Mouse (Mus musculus): ENCODE data around the gene Ccna1. TPM values are rescaled to one million over a fixed set of nuclear protein-coding genes. Genes with fewer than 3 reads are reported as not detected.
A peak's percentile ranks its signal among the peaks of the same experiment; 100 is the strongest.

Ccna1 gene
- total and polyA plus RNA-seq, 3 experiments: 0.35 TPM; not detected in 2

DNA sequence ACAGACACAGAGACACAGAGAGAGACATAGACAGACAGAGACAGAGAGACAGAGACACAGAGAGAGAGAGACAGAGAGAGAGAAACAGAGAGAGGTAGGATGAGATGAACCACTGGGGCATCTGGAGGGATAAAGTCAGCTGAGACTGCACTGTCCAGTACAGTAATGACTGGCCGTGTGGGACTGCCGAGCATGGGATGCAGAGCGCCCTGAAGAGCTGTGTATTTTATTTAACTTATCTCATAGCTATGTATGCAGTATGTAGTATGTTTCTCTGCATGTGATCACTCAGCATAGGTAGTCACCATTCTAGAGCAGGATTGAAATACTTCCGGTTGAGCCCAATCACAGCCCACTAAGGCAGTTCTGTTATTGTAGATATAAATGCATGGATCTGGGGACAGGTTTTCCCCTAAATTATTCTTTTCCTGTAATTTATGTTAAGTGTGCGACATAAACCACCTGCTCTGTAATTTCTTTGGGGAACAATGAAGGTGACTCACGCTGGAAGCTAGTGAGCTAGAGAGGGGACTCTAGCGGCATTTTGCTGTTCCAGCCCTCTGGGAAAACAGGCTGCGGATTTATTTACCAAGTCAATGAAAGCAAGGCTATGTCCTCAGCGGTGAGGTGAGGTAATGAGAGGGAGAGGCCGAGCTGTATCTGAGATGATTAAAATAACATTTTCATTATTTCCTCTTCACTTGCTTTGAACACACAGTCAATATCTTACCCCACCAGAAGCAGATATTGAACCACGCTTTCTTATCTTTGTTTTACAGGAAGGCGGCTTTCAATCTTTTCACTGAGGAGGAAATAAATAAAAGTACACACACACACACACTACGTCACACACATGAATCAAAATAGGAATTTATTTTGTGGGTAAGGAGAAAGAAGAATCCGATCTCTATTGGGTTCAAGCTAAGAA lies 10.7 kb upstream of the Ccna1 start:
- no peak for DNase-seq

DNA sequence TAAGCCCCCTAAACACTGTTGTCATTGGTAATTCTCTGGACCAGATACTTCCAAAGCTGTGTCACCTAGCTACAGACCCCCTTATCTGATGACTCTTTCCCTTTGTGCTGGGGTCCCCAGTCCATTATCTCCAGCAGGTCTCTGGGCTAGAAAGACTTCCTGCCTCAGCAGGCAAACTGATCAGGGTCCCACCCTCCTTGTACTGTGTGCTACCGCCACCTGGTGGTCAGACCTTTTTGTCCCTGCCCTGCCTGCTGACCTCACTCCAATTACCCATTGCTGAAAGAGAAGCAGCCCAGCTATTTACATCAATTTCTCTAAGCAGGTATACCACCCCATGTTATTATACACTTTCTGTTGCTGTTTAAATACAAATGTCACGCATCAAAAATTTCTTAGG lies 9.1 kb upstream of the Ccna1 start:
- peak; percentile 74 for DNase-seq

DNA sequence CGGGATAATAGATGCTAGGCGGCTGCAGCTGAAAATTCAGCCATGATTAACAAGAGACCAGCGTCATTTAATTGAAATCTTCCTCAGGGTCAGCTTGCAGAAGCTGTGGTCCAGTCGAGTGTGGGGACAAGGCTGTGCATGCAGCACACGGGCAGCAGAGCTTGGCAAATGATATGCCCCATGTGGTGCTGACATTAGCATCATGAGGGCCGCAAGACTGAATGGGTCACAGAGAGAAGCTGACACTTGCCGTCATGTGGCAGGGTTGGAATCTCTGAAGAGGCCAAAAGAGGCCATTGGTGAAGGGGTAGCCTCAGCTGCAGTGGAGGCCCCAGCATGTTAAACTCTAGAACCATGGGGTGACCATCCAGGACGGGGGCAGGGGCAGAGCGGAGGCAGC lies 7.4 kb upstream of the Ccna1 start:
- DNase-seq: no peak

DNA sequence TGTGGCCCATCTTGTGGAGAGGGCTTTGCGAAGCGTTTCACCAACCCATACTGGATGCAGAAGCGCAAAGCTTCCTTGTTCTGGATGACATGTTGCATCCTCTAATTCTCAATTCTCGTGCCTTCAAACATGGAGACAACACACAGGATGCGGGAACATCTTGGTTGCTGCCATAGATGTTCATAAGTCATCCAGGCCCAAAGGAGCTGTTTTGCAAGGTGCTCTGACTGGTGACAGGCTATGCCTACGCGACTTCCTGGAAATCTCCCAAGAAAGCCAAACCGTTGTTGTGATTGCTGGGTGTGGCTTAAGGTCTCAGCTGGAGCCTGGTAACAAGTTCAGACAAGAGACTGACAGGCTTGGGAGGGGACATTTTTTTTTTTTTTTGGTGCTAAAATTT lies 1.1 kb upstream of the Ccna1 start:
- DNase-seq: no peak

DNA sequence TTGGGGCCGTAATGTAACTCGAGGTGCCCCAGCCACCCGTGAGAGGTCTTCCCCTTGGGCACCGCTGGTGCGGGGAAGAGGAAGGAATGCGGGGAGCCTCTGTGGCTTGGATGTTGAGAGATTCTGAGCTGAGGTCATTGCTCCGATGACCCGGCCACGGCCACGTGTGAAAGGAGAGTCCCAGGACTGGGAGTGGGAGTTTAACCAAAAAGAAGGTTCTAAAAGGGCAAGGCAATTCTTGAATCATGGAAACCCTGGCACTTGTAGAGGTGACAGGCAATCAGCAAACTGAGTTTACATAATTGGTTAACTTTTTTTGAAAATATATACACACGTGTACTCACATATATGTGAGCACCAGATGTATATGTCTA lies 433 bp upstream of the Ccna1 start:
- DNase-seq: no peak

DNA sequence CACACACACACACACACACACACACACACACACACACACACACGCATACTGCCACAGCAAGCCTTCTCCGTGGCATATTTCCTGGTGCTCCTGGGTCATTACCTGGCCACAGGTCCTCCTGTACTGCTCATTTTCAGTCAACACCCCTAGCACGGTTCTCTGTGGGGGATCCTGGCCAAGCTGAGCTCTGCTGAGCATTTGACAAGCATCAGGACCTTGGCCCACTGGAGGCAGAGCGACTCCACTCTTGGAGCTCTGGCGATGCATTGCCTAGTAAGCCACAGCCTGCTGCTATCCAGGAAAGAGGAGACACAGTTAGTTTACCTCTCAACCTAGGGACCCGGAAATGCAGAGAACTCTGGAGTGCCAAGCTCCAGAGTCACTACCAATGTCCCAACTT lies 1.1 kb downstream of the Ccna1 start:
- no peak for DNase-seq

DNA sequence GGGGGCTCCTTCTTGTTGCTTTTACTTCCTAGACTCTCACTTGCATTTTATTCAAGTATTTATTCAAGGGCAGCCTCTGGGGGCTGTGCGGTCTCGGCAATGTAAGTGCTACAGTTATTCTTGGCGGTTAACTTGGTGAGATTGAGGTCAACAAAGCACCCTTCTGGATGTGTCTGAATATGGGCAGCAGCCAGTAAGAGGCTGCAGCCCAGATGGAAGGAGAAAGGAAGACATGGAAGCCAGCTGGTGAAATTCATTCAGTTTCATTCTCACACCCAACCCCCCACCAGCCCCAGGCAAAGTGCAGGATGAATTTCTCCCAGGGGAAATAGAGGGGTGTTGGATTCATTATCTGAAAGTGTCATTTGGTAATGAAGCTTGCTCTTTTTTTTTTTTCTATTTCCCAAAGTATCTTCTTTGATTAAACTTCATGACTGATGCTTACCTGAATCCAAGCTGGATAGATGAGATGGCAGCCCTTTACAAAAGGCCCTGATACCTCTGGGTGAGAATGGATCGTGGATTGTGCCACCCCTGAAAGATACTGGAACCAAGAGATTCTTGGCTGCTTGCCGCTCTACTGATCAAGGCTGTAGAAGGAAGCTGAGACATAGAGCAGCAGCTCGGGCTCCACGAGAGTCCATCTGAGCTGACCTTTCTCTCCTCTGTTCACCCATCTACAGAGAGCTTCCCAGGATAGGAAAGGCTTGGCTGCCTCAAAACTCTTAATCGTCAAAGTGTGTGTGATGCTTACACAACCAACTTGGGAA lies 10.5 kb downstream of the Ccna1 start:
- DNase-seq: no peak

DNA sequence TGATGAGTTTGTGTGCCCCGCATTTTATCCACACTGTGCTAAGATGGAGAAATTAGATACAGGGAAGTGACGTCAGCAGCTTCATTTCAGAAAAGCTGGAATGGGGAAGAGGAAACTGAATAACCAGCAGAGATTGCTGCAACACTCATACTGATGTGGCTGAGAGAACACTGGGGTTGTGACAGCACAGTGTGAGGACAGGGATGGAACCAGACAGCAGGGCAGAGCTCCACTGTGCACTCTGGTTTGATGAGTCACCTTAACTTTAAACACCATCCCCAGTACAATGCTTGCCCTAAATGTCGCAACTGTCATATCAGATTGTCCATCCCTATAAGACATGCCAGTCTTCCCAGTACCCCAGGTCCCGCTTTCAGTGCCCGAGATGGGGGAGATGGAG lies 17.7 kb downstream of the Ccna1 start:
- DNase-seq: no peak

DNA sequence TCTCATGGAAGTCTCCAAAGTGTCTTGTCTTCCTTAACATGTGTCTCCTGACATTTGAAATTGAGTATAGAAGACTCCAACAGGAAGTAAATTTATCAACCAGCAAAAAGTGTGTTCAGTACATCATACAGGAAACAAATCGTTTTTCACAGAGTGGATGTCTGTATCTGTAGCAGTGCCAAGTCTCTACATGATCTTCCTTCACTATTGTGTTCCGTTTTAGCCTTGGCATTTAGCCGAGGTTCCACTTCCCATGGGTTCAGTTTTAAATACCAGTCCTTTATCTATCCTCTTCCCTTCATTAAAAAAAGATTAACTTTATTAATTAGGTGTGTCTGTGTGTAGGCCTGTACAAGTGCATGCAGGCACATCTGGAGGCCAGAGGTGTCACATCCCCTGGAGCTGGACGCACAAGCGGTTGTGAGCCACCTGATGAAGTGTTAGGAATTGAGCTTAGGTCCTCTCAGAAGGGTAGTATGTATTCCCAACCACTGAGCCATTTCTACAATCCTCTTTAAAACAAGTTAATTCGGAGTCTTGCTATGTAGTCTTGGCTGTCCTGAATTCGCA lies 27.9 kb downstream of the Ccna1 start:
- peak; percentile 9 for DNase-seq

DNA sequence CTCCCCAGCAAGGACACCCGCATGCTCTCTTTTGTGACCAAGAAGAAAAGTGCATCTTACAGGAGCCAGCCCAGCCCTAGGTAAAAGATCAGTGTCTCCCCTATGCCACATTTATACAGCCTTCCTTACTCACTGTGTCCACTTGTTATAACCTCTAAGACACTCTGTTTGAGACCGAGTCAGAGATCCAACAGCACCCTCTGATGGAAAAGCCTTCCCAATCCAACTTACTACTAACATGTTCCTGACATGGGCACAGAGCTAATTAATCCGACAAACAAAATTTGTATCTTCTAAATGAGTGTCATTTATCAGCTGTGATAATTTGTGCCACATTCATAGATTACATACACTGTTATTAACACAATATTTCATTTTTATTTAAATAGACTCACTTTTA lies 29.8 kb downstream of the Ccna1 start:
- DNase-seq: no peak

DNA sequence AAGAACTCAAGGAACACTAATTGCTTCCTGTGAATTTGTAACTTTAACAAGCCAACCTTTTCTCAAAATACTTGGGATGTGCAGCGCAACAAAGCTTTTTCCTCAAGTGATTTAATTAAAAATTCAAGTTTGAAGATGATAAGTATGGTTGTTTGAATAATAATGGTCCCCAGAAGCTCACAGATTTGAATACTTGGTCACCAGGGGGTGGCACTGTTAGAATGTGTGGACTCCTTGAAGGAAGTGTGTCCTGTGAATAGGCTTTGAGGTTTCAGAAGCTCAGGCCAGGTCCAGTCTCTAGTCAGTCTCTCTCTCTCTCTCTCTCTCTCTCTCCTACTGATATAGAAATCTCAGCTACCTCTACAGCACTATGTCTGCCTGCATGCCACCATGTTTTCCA lies 32.0 kb downstream of the Ccna1 start:
- no peak for DNase-seq

DNA sequence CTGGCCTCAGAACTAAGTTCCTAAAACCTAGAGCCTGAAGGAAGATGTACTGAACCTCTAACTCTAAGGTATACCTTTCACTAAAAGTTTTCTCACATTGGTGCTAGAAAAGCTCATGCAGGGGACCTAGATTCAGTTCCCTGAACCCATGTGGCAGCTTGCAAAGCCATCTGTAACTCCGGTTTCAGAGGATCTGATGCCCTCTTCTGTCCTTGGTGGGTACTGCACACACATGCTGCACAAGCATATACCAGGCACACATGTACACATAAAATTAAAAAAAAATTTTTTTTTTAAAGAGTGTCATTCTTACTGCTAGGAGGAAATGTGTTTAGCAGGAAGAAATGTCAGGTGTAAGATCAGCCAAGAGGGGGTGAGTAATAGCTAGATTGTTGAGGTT lies 33.1 kb downstream of the Ccna1 start:
- DNase-seq: no peak

DNA sequence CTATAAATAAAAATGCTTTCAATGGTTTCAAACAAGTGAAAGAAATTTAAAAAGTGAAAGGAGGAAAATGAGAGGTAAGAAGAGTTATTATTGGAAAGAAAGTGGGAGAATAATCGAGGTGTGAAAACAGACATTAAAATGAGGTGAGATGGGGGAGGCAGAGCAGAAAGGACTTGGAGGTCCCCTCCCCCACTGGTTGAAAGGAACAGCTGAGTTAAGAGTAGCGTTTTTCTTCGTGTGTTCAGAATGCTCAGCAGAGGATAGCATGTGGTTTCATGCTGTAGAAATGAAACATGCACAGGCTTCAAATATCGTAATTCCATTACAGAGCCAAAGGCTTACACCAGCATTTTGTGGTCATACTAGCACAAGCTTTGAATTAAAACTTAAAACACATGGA lies 42.8 kb downstream of the Ccna1 start:
- DNase-seq: no peak

DNA sequence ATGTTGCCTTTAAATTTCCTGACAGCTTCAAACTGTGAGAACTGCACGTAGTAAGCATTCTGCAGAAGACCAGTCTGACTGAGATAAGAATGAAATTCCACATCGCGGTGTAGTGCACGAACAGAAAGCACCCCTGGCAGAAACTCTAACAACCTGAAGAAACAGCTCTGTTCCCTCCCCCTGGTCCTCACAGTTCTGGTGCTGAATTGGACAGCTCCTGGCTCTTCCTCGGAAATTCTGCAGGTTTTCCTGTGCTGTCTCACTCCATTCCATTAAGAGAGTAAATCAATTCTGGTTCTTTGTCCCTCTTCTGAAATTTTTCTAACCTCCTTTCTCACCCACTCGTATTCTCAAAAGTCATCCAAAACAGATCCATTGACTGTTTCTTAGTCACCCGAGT lies 43.6 kb downstream of the Ccna1 start:
- DNase-seq: no peak

DNA sequence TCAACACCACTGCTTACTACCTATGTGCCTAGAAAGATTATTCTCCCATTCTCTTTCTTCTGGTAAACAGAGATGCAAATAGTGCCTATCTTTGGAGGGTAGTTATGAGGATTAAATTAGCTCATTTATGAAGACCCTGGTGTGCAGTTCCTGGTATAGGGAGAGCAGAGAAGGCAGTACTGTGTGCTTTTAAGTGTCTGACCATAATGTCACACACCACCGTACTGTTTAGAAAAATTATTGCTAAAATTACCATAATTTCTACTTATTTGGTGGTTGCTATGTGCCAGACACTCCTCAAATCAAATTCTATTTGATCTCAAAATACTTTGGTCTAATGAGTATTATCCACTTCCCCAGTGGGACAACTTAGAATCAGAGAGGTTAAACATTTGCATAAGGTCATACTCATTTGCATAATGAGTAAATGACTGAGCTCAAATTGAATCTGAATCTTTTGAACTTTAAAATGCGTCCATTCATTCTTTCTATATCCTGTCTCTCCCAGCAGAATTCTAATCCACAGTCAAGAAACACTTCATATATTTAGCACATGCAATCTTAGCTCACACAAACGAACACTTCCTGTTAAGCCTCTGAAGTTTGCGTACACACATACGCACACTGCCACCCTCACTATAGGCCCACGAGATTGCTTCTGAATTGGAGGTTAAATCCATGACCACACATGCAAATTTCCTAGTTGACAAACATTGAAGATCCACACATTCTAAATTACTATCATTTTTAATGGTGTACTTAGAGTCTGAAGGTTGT lies 46.1 kb downstream of the Ccna1 start:
- DNase-seq: no peak

DNA sequence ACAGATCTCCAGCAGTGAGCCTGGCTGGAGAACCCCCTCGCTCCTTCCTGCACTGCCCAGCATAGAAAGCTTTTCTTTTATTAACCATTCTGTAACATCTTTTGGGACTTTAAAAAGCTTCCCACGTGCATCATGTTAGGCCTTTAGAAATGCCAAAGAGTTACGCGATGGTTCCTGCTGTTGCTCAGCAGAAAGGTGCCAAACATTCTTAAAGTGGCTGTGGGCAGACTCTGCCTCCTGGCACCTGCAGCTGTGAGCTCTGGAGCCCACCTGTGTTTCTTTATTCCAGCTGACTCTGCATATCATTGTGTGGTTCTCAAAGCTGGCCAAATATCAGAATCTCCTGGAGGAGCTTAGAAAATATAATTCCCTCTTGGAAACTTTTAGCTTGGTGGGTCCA lies 51.3 kb downstream of the Ccna1 start:
- no peak for DNase-seq

DNA sequence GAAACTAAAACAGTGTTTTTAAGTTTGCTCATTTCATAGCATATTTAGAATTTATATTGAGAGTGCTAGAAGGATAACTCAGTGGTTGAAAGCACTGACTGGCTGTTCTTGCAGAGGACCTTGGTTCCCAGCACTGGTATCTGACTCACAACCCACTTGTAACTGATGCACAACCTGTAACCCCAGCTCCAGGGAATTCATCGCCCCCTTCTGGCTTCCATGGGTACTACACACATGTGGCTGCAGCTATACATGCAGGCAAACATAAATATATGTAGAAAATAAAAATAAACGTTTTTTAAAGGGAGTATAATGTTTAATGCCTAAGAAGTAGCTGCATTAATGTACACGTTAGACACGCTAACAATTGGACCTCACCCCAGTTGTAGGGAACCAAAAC lies 53.6 kb downstream of the Ccna1 start:
- DNase-seq: no peak

Other genes with a start within 250 kb of the Ccna1 start
- gene Rfxap, start 247.7 kb downstream of the Ccna1 start, total RNA-seq (2021): 10 to 100 TPM; 29.8 to 30.0 TPM
- 16.4 and 16.7 TPM in 2 replicates for gene Rfxap, start 247.7 kb downstream of the Ccna1 start, polyA plus RNA-seq (2012; rRNA removed)
- gene Sertm1, start 139.6 kb downstream of the Ccna1 start, total RNA-seq (2021): not detected
- not detected in 2 replicates for gene Sertm1, start 139.6 kb downstream of the Ccna1 start, polyA plus RNA-seq (2012; rRNA removed)
- 10 to 100 TPM; 52.2 to 60.9 TPM for gene Spg20, start 56.6 kb upstream of the Ccna1 start, total RNA-seq (2021)
- gene Spg20, start 56.6 kb upstream of the Ccna1 start, polyA plus RNA-seq (2012; rRNA removed): 13.2 and 15.2 TPM in 2 replicates
- under 1 TPM in 1 of 2 experiments, not detected in 1; 0.26 TPM for gene Ccdc169, start 81.8 kb upstream of the Ccna1 start, total RNA-seq (2021)
- not detected in 2 replicates for gene Ccdc169, start 81.8 kb upstream of the Ccna1 start, polyA plus RNA-seq (2012; rRNA removed)
- gene Sohlh2, start 126.5 kb upstream of the Ccna1 start, total RNA-seq (2021): not detected
- not detected in 2 replicates for gene Sohlh2, start 126.5 kb upstream of the Ccna1 start, polyA plus RNA-seq (2012; rRNA removed)
- gene Dclk1, start 186.9 kb upstream of the Ccna1 start, total RNA-seq (2021): 1 to 10 TPM; 2.6 to 6.3 TPM
- 0.26 and 0.52 TPM in 2 replicates for gene Dclk1, start 186.9 kb upstream of the Ccna1 start, polyA plus RNA-seq (2012; rRNA removed)